Mouse (Mus musculus): ENCODE results near the gene Zscan2. TPM values are rescaled to one million over a fixed set of nuclear protein-coding genes. Genes with fewer than 3 reads are reported as not detected.
A peak's percentile ranks its signal among the peaks of the same experiment; 100 is the strongest.

Gene Zscan2
- polyA plus RNA-seq, 1 experiment from 2014 or later, result 0.37 TPM

- no peaks in the 10 kb centered on the region for H3K9me3 ChIP-seq (replicated peaks)
- no peak overlapping the region for H3K4me2 ChIP-seq
- DNase-seq, result no peak
- 73% methylated on average over 7 of the region's 7 CpGs for WGBS (ENCODE audit: insufficient replicate concordance)
- H3K36me3 ChIP-seq, result peaks cover 44% of the 10 kb centered on the region
- ATAC-seq (ENCODE audit: low read depth), result no peak
- no peak overlapping the region for H3K4me3 ChIP-seq (replicated peaks)
- H3K9ac ChIP-seq, result no peak overlapping the region
- no peak overlapping the region; the same call in 1 of the 2 replicates for H3K27ac ChIP-seq
- peaks cover 18% of the 10 kb centered on the region for H3K4me1 ChIP-seq (replicated peaks)
- no peaks in the 10 kb centered on the region for H3K27me3 ChIP-seq
Observed at GRCm38 (mm10) chr7:80888595-80888994, 27.9 kb downstream of the Zscan2 start.

- no peak overlapping the region for H3K4me2 ChIP-seq
- H3K9ac ChIP-seq, result no peak overlapping the region
- DNase-seq (no peak), ATAC-seq (ENCODE audit: low read depth) (peak; percentile 42; the same call in 1 of the 2 replicates)
- WGBS (ENCODE audit: insufficient replicate concordance), result 61% methylated on average over 9 of the region's 9 CpGs
- H3K27ac ChIP-seq, result peak overlapping the region; percentile 55
- no peaks in the 10 kb centered on the region for H3K27me3 ChIP-seq
- H3K9me3 ChIP-seq (replicated peaks), result no peaks in the 10 kb centered on the region
- peaks cover 49% of the 10 kb centered on the region for H3K36me3 ChIP-seq
- H3K4me3 ChIP-seq (replicated peaks), result no peak overlapping the region
- peaks cover 18% of the 10 kb centered on the region for H3K4me1 ChIP-seq (replicated peaks)
Observed at GRCm38 (mm10) chr7:80889021-80889511, 28.3 kb downstream of the Zscan2 start.

- DNase-seq, result no peak
Observed at GRCm38 (mm10) chr7:80889841-80890241, 29.1 kb downstream of the Zscan2 start.

GRCm38 (mm10) chr7:80893086-80893752 lies 32.5 kb downstream of the Zscan2 start:
- no peak for DNase-seq
- no peak overlapping the region for H3K4me2 ChIP-seq
- H3K9me3 ChIP-seq (replicated peaks), result no peaks in the 10 kb centered on the region
- no peak overlapping the region for H3K4me3 ChIP-seq (replicated peaks)
- no peak overlapping the region for H3K27ac ChIP-seq
- no peak for ATAC-seq (ENCODE audit: low read depth)
- no peaks in the 10 kb centered on the region for H3K27me3 ChIP-seq
- H3K9ac ChIP-seq, result no peak overlapping the region
- peaks cover 84% of the 10 kb centered on the region for H3K36me3 ChIP-seq
- peaks cover 30% of the 10 kb centered on the region for H3K4me1 ChIP-seq (replicated peaks)
- 82% methylated on average over 15 of the region's 15 CpGs for WGBS (ENCODE audit: insufficient replicate concordance)

More at GRCm38 (mm10) chr7:80889841-80890241, 29.1 kb downstream of the Zscan2 start:
- ATAC-seq (ENCODE audit: low read depth), result no peak
- peaks cover 18% of the 10 kb centered on the region for H3K4me1 ChIP-seq (replicated peaks)
- H3K9me3 ChIP-seq (replicated peaks), result no peaks in the 10 kb centered on the region
- WGBS (ENCODE audit: insufficient replicate concordance), result 51% methylated on average over 13 of the region's 13 CpGs
- H3K4me3 ChIP-seq (replicated peaks), result no peak overlapping the region
- no peaks in the 10 kb centered on the region for H3K27me3 ChIP-seq
- no peak overlapping the region for H3K9ac ChIP-seq
- H3K4me2 ChIP-seq, result no peak overlapping the region
- peaks cover 56% of the 10 kb centered on the region for H3K36me3 ChIP-seq
- H3K27ac ChIP-seq, result peak overlapping the region; percentile 55

- DNase-seq (no peak), ATAC-seq (ENCODE audit: low read depth) (no peak)
- Histone ChIP-seq H3K4me1 (replicated peaks) (peaks cover 28% of the 10 kb centered on the region), H3K27me3 (no peaks in the 10 kb centered on the region), H3K4me3 (replicated peaks) (no peak overlapping the region), H3K9ac (no peak overlapping the region), H3K27ac (no peak overlapping the region), H3K9me3 (replicated peaks) (no peaks in the 10 kb centered on the region), H3K36me3 (peaks cover 85% of the 10 kb centered on the region), H3K4me2 (no peak overlapping the region)
- WGBS (ENCODE audit: insufficient replicate concordance), result 78% methylated on average over 6 of the region's 6 CpGs
Observed at GRCm38 (mm10) chr7:80893753-80894129, 33.0 kb downstream of the Zscan2 start.

GRCm38 (mm10) chr7:80894196-80894595 lies 33.5 kb downstream of the Zscan2 start:
- no peak overlapping the region for H3K4me2 ChIP-seq
- ATAC-seq (ENCODE audit: low read depth) (no peak), DNase-seq (no peak)
- H3K9ac ChIP-seq, result no peak overlapping the region
- no peak overlapping the region for H3K27ac ChIP-seq
- peaks cover 23% of the 10 kb centered on the region for H3K4me1 ChIP-seq (replicated peaks)
- no peak overlapping the region for H3K4me3 ChIP-seq (replicated peaks)
- peaks cover 85% of the 10 kb centered on the region for H3K36me3 ChIP-seq
- WGBS (ENCODE audit: insufficient replicate concordance), result 86% methylated on average over 7 of the region's 7 CpGs
- H3K9me3 ChIP-seq (replicated peaks), result no peaks in the 10 kb centered on the region
- H3K27me3 ChIP-seq, result no peaks in the 10 kb centered on the region

- DNase-seq (no peak), ATAC-seq (ENCODE audit: low read depth) (no peak)
- Histone ChIP-seq H3K4me3 (replicated peaks) (no peak overlapping the region), H3K4me2 (no peak overlapping the region), H3K9me3 (replicated peaks) (no peaks in the 10 kb centered on the region), H3K4me1 (replicated peaks) (peaks cover 23% of the 10 kb centered on the region), H3K27me3 (no peaks in the 10 kb centered on the region), H3K36me3 (peaks cover 87% of the 10 kb centered on the region), H3K27ac (no peak overlapping the region), H3K9ac (no peak overlapping the region)
- 85% methylated on average over 14 of the region's 14 CpGs for WGBS (ENCODE audit: insufficient replicate concordance)
Observed at GRCm38 (mm10) chr7:80894815-80895519, 34.2 kb downstream of the Zscan2 start.

GRCm38 (mm10) chr7:80897134-80897533 lies 36.4 kb downstream of the Zscan2 start:
- no peak overlapping the region for H3K4me3 ChIP-seq (replicated peaks)
- no peak overlapping the region for H3K27ac ChIP-seq
- peaks cover 68% of the 10 kb centered on the region for H3K36me3 ChIP-seq
- no peaks in the 10 kb centered on the region for H3K27me3 ChIP-seq
- peaks cover 36% of the 10 kb centered on the region for H3K4me1 ChIP-seq (replicated peaks)
- no peak overlapping the region for H3K4me2 ChIP-seq
- no peaks in the 10 kb centered on the region for H3K9me3 ChIP-seq (replicated peaks)
- ATAC-seq (ENCODE audit: low read depth) (no peak), DNase-seq (no peak)
- 77% methylated on average over 7 of the region's 7 CpGs for WGBS (ENCODE audit: insufficient replicate concordance)
- H3K9ac ChIP-seq, result no peak overlapping the region

- H3K4me2 ChIP-seq, result no peak overlapping the region
- peaks cover 39% of the 10 kb centered on the region for H3K4me1 ChIP-seq (replicated peaks)
- peaks cover 62% of the 10 kb centered on the region for H3K36me3 ChIP-seq
Observed at GRCm38 (mm10) chr7:80897721-80898120, 37.0 kb downstream of the Zscan2 start.

GRCm38 (mm10) chr7:80900944-80901501 lies 40.3 kb downstream of the Zscan2 start, which contains the start of gene Wdr73:
TSS of gene Wdr73 (minus strand) at chr7:80901269.
- peak; percentile 96 for ATAC-seq (ENCODE audit: low read depth)
- Histone ChIP-seq H3K4me3 (replicated peaks) (peak within 1 kb of the TSS; percentile 79), H3K9me3 (replicated peaks) (no peaks in the 10 kb centered on the region), H3K27ac (peak within 1 kb of the TSS; percentile 85), H3K36me3 (peaks cover 35% of the 10 kb centered on the region), H3K4me1 (replicated peaks) (peaks cover 56% of the 10 kb centered on the region), H3K4me2 (peak within 1 kb of the TSS; percentile 87), H3K9ac (peak within 1 kb of the TSS; percentile 77), H3K27me3 (no peaks in the 10 kb centered on the region)
- peak; percentile 88 for DNase-seq
- under 1% methylated on average over 36 of the region's 36 CpGs for WGBS (ENCODE audit: insufficient replicate concordance)

More at GRCm38 (mm10) chr7:80897721-80898120, 37.0 kb downstream of the Zscan2 start:
- no peak for DNase-seq
- WGBS (ENCODE audit: insufficient replicate concordance), result 75% methylated on average over 4 of the region's 4 CpGs
- Histone ChIP-seq H3K9me3 (replicated peaks) (no peaks in the 10 kb centered on the region), H3K4me3 (replicated peaks) (no peak overlapping the region), H3K27ac (no peak overlapping the region), H3K9ac (0 out of 2 replicates have a peak overlapping the region, but pooled peaks have one; percentile 4), H3K27me3 (no peaks in the 10 kb centered on the region)
- ATAC-seq (ENCODE audit: low read depth), result no peak

- ATAC-seq (ENCODE audit: low read depth), result no peak
- Histone ChIP-seq H3K27me3 (no peaks in the 10 kb centered on the region), H3K9ac (peak overlapping the region; percentile 77), H3K9me3 (replicated peaks) (no peaks in the 10 kb centered on the region), H3K4me3 (replicated peaks) (peak overlapping the region; percentile 79), H3K27ac (peak overlapping the region; percentile 85), H3K4me2 (peak overlapping the region; percentile 87), H3K4me1 (replicated peaks) (peaks cover 56% of the 10 kb centered on the region), H3K36me3 (peaks cover 28% of the 10 kb centered on the region)
- WGBS (ENCODE audit: insufficient replicate concordance), result 32% methylated on average over 15 of the region's 15 CpGs
- DNase-seq, result no peak
Observed at GRCm38 (mm10) chr7:80901541-80902274, 41.0 kb downstream of the Zscan2 start.

Data from liver, embryonic 13.5 days (tissue).